Mouse (Mus musculus): ENCODE measurements around the gene Cuedc1.

GRCm38 (mm10) chr11:88172601-88173325, 74.9 kb downstream of the Cuedc1 start:
- TF ChIP-seq CTCF (conservative IDR thresholded peaks at IDR 0.05; ENCODE audit: low read length) (no peak), NANOG (IDR thresholded peaks at IDR 0.05; ENCODE audit: borderline replicate concordance, low read length) (no peak)

Data from E14TG2a.4 (cell line).